Mouse (Mus musculus): ENCODE data around the gene Zbtb1.

GRCm38 (mm10) chr12:76397281-76397680 is 27.2 kb downstream of the Zbtb1 start:
- TF ChIP-seq CTCF (IDR thresholded peaks at IDR 0.05; ENCODE audit: low read depth, low read length) (no peak), POLR2A (IDR thresholded peaks at IDR 0.05; ENCODE audit: extremely low read depth, insufficient read depth, low read length) (no peak)

Measured in liver, adult 2 months (tissue).